Mouse (Mus musculus) midbrain, postnatal 0 days (tissue): ENCODE data around the gene Camk2n1. TPM values are rescaled to one million over a fixed set of nuclear protein-coding genes. Genes with fewer than 3 reads are reported as not detected.

Experiments used
- ATAC-seq: fragments of 200-750 bp; cut with Nextera tagmentation; 2 replicates; pipeline ENCODE4 v1.8.0; 2017; ENCODE audit warnings: moderate number of reproducible peaks, mild to moderate bottlenecking, moderate TSS enrichment, moderate library complexity; ENCODE audit not compliant: low FRiP score
- DNase-seq: peaks from one replicate; pipeline ENCODE4 v3.0.0-alpha.2; 2015; ENCODE audit warnings: low spot score
- H3K27ac ChIP-seq: fragments of 300-500 bp; sonication (generic); 2 replicates; pipeline ENCODE4 v1.5.1; 2014; ENCODE audit warnings: low read depth, mild to moderate bottlenecking, low read length, mixed read lengths
- H3K27me3 ChIP-seq: fragments of 300-500 bp; sonication (generic); 2 replicates; pipeline ENCODE4 v1.6.1; 2014; ENCODE audit warnings: low read length, control low read depth, mixed read lengths; ENCODE audit not compliant: insufficient read depth
- H3K36me3 ChIP-seq: fragments of 300-500 bp; sonication (generic); 2 replicates; pipeline ENCODE4 v1.6.1; 2014; ENCODE audit warnings: low read length, control low read depth, mixed read lengths; ENCODE audit not compliant: insufficient read depth
- H3K4me1 ChIP-seq: fragments of 300-500 bp; sonication (generic); 2 replicates; pipeline ENCODE4 v1.6.1; 2014; ENCODE audit warnings: mild to moderate bottlenecking, control low read depth, antibody characterized with exemption, low read length, mixed read lengths; ENCODE audit not compliant: insufficient read depth
- H3K4me2 ChIP-seq: fragments of 300-500 bp; sonication (generic); 2 replicates; pipeline ENCODE4 v1.6.1; 2014; ENCODE audit warnings: low read depth, mild to moderate bottlenecking, low read length, mixed read lengths; ENCODE audit not compliant: poor library complexity, severe bottlenecking
- H3K4me3 ChIP-seq: fragments of 300-500 bp; sonication (generic); 2 replicates; pipeline ENCODE4 v1.5.1; 2014; ENCODE audit warnings: low read depth, mild to moderate bottlenecking, low read length, moderate library complexity
- H3K9ac ChIP-seq: fragments of 300-500 bp; sonication (generic); replicated peaks from 2 replicates; pipeline ENCODE4 v1.6.1; 2014; ENCODE audit warnings: mild to moderate bottlenecking, low read length, moderate library complexity, mixed read lengths; ENCODE audit not compliant: poor library complexity, severe bottlenecking
- H3K9me3 ChIP-seq: fragments of 300-500 bp; sonication (generic); 2 replicates; pipeline ENCODE4 v1.6.1; 2016; ENCODE audit warnings: low read length, control low read depth
- CTCF ChIP-seq: IDR thresholded peaks from 2 replicates; pipeline ENCODE4 v1.5.1; 2016; ENCODE audit warnings: antibody characterized with exemption, mild to moderate bottlenecking
- WGBS: fragments of 180-500 bp; shearing (Covaris S2); extraction: QIAGEN DNeasy Blood & Tissue Kit; methylation state at CpG from one replicate; pipeline ENCODE4 v1.1.7; 2014; 5-methylcytosine and 5-hydroxymethylcytosine counted together
- polyA plus RNA-seq: library from polyadenylated mRNA; unstranded; fragments of >200 nt; fragmentation: Nextera tagmentation; extraction: Ambion mirVana; gene quantifications from 2 replicates; pipeline ENCODE4 v1.2.1, GENCODE M21; 2015
- total RNA-seq: library from RNA; depleted of rRNA; stranded (reverse); fragments of >200 nt; gene quantifications from 2 replicates; pipeline ENCODE4 v1.2.3, GENCODE M21; 2014

Gene Camk2n1
- total and polyA plus RNA-seq, 2 experiments from 2014 or later, result 29.2 to 50.9 TPM

DNA sequence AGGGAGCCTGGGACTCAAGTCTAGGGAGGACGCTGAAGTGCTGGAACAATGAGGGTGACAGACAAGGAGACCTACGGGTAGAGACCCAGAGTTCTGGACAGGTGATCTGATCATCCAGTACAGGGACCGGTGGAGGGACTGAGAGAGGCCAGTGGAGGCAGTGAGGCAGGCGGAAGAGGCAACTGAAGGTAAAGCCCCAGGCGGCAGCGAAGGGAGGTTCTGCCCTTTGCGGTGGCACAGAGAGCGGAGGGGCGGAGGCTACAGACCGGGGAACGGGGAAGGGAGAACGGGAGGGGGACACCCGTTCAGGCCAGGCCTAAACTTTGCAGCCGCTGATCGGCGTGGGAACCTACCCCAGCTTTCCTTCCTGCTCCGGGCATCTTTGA, 1.8 kb downstream of the Camk2n1 start:
- Histone ChIP-seq H3K27ac (peak overlapping the region; percentile 97), H3K9me3 (no peaks in the 10 kb centered on the region), H3K4me1 (peaks cover 9% of the 10 kb centered on the region; the same call in 1 of the 2 replicates), H3K4me3 (peak overlapping the region; percentile 98), H3K36me3 (no peaks in the 10 kb centered on the region), H3K4me2 (peak overlapping the region; percentile 95), H3K9ac (peak overlapping the region; percentile 84), H3K27me3 (no peaks in the 10 kb centered on the region)
- ATAC-seq (no peak), DNase-seq (no peak)
- no peak for TF ChIP-seq CTCF
- WGBS, result 3% methylated on average over 15 of the region's 17 CpGs

DNA sequence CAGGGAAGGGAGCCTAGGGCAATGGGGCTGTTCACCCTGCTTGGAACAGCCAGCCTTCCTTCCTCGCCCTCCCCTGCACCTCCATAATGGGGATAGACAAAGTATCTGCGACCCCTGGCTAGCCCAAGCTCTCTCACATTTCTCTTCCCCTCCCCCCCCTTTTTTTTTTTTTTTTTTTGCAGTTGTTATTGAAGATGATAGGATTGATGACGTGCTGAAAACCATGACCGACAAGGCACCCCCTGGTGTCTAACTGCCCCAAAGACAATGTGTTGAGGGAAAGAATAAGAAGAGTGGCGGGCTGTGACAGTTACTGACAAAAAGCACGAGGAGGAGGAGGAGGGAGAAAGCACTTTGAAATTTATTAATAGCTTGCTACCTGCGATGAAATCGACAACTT, 2.4 kb downstream of the Camk2n1 start:
- Histone ChIP-seq H3K36me3 (no peaks in the 10 kb centered on the region), H3K4me1 (peaks cover 9% of the 10 kb centered on the region; the same call in 1 of the 2 replicates), H3K9ac (peak overlapping the region; percentile 84), H3K27me3 (no peaks in the 10 kb centered on the region), H3K4me2 (peak overlapping the region; percentile 95), H3K4me3 (peak overlapping the region; percentile 98), H3K27ac (peak overlapping the region; percentile 97), H3K9me3 (no peaks in the 10 kb centered on the region)
- no peak for ATAC-seq
- TF ChIP-seq CTCF, result peak; percentile 27; the same call in 1 of the 2 replicates
- no peak for DNase-seq
- 4% methylated on average over 8 of the region's 8 CpGs for WGBS

GRCm38 (mm10) chr4:138457091-138457490, 3.0 kb downstream of the Camk2n1 start:
- Histone ChIP-seq H3K9ac (no peak overlapping the region), H3K4me3 (peak overlapping the region; percentile 98; the same call in 1 of the 2 replicates), H3K36me3 (no peaks in the 10 kb centered on the region), H3K27ac (no peak overlapping the region), H3K4me2 (peak overlapping the region; percentile 95), H3K27me3 (no peaks in the 10 kb centered on the region), H3K9me3 (no peaks in the 10 kb centered on the region), H3K4me1 (peaks cover 9% of the 10 kb centered on the region; the same call in 1 of the 2 replicates)
- DNase-seq (no peak), ATAC-seq (no peak)
- TF ChIP-seq CTCF, result no peak
- WGBS, result 37% methylated on average over 4 of the region's 4 CpGs

DNA sequence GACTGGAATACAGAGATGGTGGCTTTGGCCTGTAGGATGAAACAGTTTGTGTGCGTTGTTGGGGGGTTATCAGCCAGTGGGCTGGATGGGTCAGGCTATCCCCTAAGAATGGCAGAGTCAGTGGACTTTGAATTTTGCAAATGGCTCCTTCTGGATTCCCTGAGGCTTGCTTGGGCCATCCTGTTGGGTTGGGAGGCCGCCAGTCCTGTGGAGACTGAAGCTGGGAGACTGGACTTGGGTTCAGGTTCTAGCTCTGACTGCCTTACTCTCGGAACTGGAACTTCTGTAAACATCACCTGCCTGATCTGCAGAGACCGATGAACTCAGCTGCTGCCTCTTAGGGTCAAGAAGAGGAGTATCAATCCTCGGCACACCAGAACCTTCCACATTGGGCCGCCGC, 4.1 kb downstream of the Camk2n1 start:
- Histone ChIP-seq H3K4me3 (no peak overlapping the region), H3K27ac (no peak overlapping the region), H3K9ac (no peak overlapping the region), H3K4me1 (peaks cover 15% of the 10 kb centered on the region; the same call in 1 of the 2 replicates), H3K27me3 (no peaks in the 10 kb centered on the region), H3K4me2 (peak overlapping the region; percentile 95; the same call in 1 of the 2 replicates), H3K36me3 (no peaks in the 10 kb centered on the region), H3K9me3 (no peaks in the 10 kb centered on the region)
- TF ChIP-seq CTCF, result no peak
- 81% methylated on average over 7 of the region's 7 CpGs for WGBS
- ATAC-seq (no peak), DNase-seq (no peak)

- ATAC-seq (no peak), DNase-seq (no peak)
- no peaks in the 10 kb centered on the region for H3K9me3 ChIP-seq
- no peak overlapping the region for H3K4me2 ChIP-seq
- WGBS, result 51% methylated on average over 5 of the region's 5 CpGs
- peaks cover 22% of the 10 kb centered on the region; the same call in 1 of the 2 replicates for H3K4me1 ChIP-seq
- no peaks in the 10 kb centered on the region for H3K27me3 ChIP-seq
- H3K4me3 ChIP-seq, result no peak overlapping the region
- no peak for TF ChIP-seq CTCF
- no peak overlapping the region for H3K9ac ChIP-seq
- no peaks in the 10 kb centered on the region for H3K36me3 ChIP-seq
- no peak overlapping the region for H3K27ac ChIP-seq
Observed at GRCm38 (mm10) chr4:138458735-138459440, 4.8 kb downstream of the Camk2n1 start.

DNA sequence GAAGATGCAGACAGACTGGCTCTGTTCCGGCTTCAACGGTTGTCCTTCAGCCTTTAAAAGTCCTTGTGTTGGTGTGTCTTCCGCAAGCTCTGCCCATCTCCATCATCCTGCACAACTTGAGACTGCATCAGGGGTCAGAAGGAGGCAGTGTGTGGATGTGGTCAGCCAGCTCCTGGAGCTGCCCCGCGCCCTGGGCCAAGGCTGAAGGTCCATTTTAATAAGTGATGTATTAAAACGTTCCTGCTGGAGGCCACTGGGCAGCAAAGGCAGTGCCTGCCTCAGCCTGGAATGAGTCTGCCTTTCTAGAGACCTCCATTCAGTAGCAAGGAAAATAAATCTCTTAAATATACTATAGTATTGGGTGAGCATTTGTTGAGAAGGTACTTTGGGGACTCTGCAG, 5.7 kb downstream of the Camk2n1 start:
- Histone ChIP-seq H3K4me2 (no peak overlapping the region), H3K4me3 (no peak overlapping the region), H3K27ac (no peak overlapping the region), H3K4me1 (peaks cover 29% of the 10 kb centered on the region; the same call in 1 of the 2 replicates), H3K9me3 (no peaks in the 10 kb centered on the region), H3K27me3 (no peaks in the 10 kb centered on the region), H3K9ac (no peak overlapping the region), H3K36me3 (no peaks in the 10 kb centered on the region)
- WGBS, result 72% methylated on average over 6 of the region's 6 CpGs
- ATAC-seq (no peak), DNase-seq (no peak)
- TF ChIP-seq CTCF, result no peak
